Mouse (Mus musculus) Patski (cell line): ENCODE data around the gene Pgm1. TPM values are rescaled to one million over a fixed set of nuclear protein-coding genes. Genes with fewer than 3 reads are reported as not detected.

Source experiments
- ATAC-seq: fragments of 100-300 bp; one replicate; pipeline ENCODE4 v1.8.0; 2021
- CTCF ChIA-PET: fragments of 350-600 bp; sonication (Branson Sonifier 250); formaldehyde crosslinking; loops from one replicate; lab custom pipeline; 2022; ENCODE audit warnings: inconsistent platforms; lab: Charles Lee
- POLR2A ChIA-PET: fragments of 350-600 bp; sonication (Branson Sonifier 250); formaldehyde crosslinking; loops from one replicate; lab custom pipeline; 2022; ENCODE audit warnings: antibody characterized with exemption, inconsistent platforms; lab: Charles Lee
- DNase-seq: peaks from one replicate; pipeline ENCODE4 v3.0.0-alpha.2; 2011; ENCODE audit warnings: low read depth, low spot score
- H3K27me3 ChIP-seq: fragments of 371-371 bp; one replicate; pipeline ENCODE4 v1.5.1; 2021
- CTCF ChIP-seq: fragments of 100-300 bp; IDR thresholded peaks from one replicate; pipeline ENCODE4 v1.5.1; 2021
- in situ Hi-C: fragments of 300-500 bp; cut with MboI; formaldehyde crosslinking; loops from 3 replicates; pipeline ENCODE4 v1.11.1; 2018; ENCODE audit warnings: low pct_unique_long_range_greater_than_20kb, mixed read lengths
- polyA plus RNA-seq: library from polyadenylated mRNA; unstranded; gene quantifications from one replicate; pipeline ENCODE4 v1.2.3, GENCODE M21; 2021

Pgm1 gene
- 74.9 TPM for polyA plus RNA-seq

GRCm38 (mm10) chr4:99929149-99929612 is at the start of gene Pgm1:
Gene Pgm1, plus strand, starts transcription at chr4:99929414.
- ATAC-seq, result peak; percentile 75
- in situ Hi-C loops, result no loop called here
- CTCF ChIA-PET, result interaction anchor here (1.3 kb wide), 1 partner anchor 16 kb away, joined by 3 read pairs; no protein-coding TSS in a partner anchor
- POLR2A ChIA-PET, result interaction anchor here (0.6 kb wide), 1 partner anchor 459 kb away, joined by 4 read pairs; no protein-coding TSS in a partner anchor
- DNase-seq, result no peak
- no peaks in the 10 kb centered on the region for H3K27me3 ChIP-seq
- no peak for TF ChIP-seq CTCF

GRCm38 (mm10) chr4:99881882-99882281 is 47.3 kb upstream of the Pgm1 start:
- ChIA-PET CTCF (interaction anchor here (0.7 to 1.5 kb wide), 5 partner anchors 9 to 535 kb away, joined by 3 to 5 read pairs (median 4); no protein-coding TSS in a partner anchor), POLR2A (no interaction called here)
- DNase-seq (no peak), ATAC-seq (no peak)
- H3K27me3 ChIP-seq, result no peaks in the 10 kb centered on the region
- in situ Hi-C loops, result no loop called here
- peak; percentile 42 for TF ChIP-seq CTCF

GRCm38 (mm10) chr4:99882405-99882804 is 46.8 kb upstream of the Pgm1 start:
- no peaks in the 10 kb centered on the region for H3K27me3 ChIP-seq
- no peak for TF ChIP-seq CTCF
- ATAC-seq (no peak), DNase-seq (no peak)
- in situ Hi-C loops, result no loop called here
- CTCF ChIA-PET, result interaction anchor here (0.7 to 1.5 kb wide), 5 partner anchors 8 to 535 kb away, joined by 3 to 5 read pairs (median 4); no protein-coding TSS in a partner anchor
- POLR2A ChIA-PET, result no interaction called here

- CTCF ChIA-PET, result interaction anchor here (1.5 to 2.2 kb wide), 2 partner anchors 13 to 15 kb away, joined by 3 to 8 read pairs; partner anchors contain the start of genes Itgb3bp and Pgm1
- H3K27me3 ChIP-seq, result no peaks in the 10 kb centered on the region
- in situ Hi-C loops, result no loop called here
- ATAC-seq (no peak), DNase-seq (no peak)
- POLR2A ChIA-PET, result interaction anchor here (0.5 kb wide), 1 partner anchor 555 kb away, joined by 3 read pairs; no protein-coding TSS in a partner anchor
- peak; percentile 50 for TF ChIP-seq CTCF
These were observed 15.2 kb upstream of the Pgm1 start for GRCm38 (mm10) chr4:99913894-99914451.

- in situ Hi-C loops, result no loop called here
These were observed 2.8 kb upstream of the Pgm1 start for GRCm38 (mm10) chr4:99926380-99926779.

GRCm38 (mm10) chr4:99928521-99928920 is 693 bp upstream of the Pgm1 start:
- no peak for TF ChIP-seq CTCF
- DNase-seq, result no peak
- no peak for ATAC-seq
- in situ Hi-C loops, result no loop called here
- H3K27me3 ChIP-seq, result no peaks in the 10 kb centered on the region
- POLR2A ChIA-PET, result interaction anchor here (0.6 kb wide), 1 partner anchor 460 kb away, joined by 4 read pairs; no protein-coding TSS in a partner anchor
- CTCF ChIA-PET, result interaction anchor here (1.3 kb wide), 1 partner anchor 15 kb away, joined by 3 read pairs; no protein-coding TSS in a partner anchor

More at GRCm38 (mm10) chr4:99926380-99926779, 2.8 kb upstream of the Pgm1 start:
- DNase-seq, result no peak
- ChIA-PET CTCF (interaction anchor here (1.9 kb wide), 1 partner anchor 13 kb away, joined by 8 read pairs; no protein-coding TSS in a partner anchor), POLR2A (interaction anchor here (0.9 kb wide), 1 partner anchor 16 kb away, joined by 7 read pairs; no protein-coding TSS in a partner anchor)
- no peak for TF ChIP-seq CTCF
- no peak for ATAC-seq
- no peaks in the 10 kb centered on the region for H3K27me3 ChIP-seq

GRCm38 (mm10) chr4:99929613-99930517 is 651 bp downstream of the Pgm1 start, which contains the start of gene Itgb3bp:
Gene Itgb3bp, minus strand, starts transcription at chr4:99929813.
- no peak for TF ChIP-seq CTCF
- H3K27me3 ChIP-seq, result no peaks in the 10 kb centered on the region
- DNase-seq, result no peak
- peak; percentile 92 for ATAC-seq
- in situ Hi-C loops, result no loop called here
- ChIA-PET POLR2A (no interaction called here), CTCF (interaction anchor here (1.3 kb wide), 1 partner anchor 17 kb away, joined by 3 read pairs; no protein-coding TSS in a partner anchor)

- H3K27me3 ChIP-seq, result no peaks in the 10 kb centered on the region
- ChIA-PET POLR2A (no interaction called here), CTCF (interaction anchor here (0.9 kb wide), 1 partner anchor 16 kb away, joined by 3 read pairs; no protein-coding TSS in a partner anchor)
- no peak for DNase-seq
- no peak for ATAC-seq
- no peak for TF ChIP-seq CTCF
- in situ Hi-C loops, result no loop called here
These were observed 1.5 kb downstream of the Pgm1 start for GRCm38 (mm10) chr4:99930518-99931239.

GRCm38 (mm10) chr4:99931240-99931580 is 2.0 kb downstream of the Pgm1 start:
- DNase-seq (no peak), ATAC-seq (no peak)
- ChIA-PET POLR2A (interaction anchor here (0.7 kb wide), 1 partner anchor 102 kb away, joined by 3 read pairs; the partner anchor contains the start of gene Efcab7), CTCF (interaction anchor here (0.9 kb wide), 1 partner anchor 16 kb away, joined by 3 read pairs; no protein-coding TSS in a partner anchor)
- no peaks in the 10 kb centered on the region for H3K27me3 ChIP-seq
- TF ChIP-seq CTCF, result no peak
- in situ Hi-C loops, result no loop called here
